Mouse (Mus musculus) thymus, adult 2 months (tissue): ENCODE results near the gene Hcfc1. TPM values are rescaled to one million over a fixed set of nuclear protein-coding genes. Genes with fewer than 3 reads are reported as not detected.
A peak's percentile ranks its signal among the peaks of the same experiment; 100 is the strongest.

Source experiments
- DNase-seq: peaks from one replicate; pipeline ENCODE4 v3.0.0; 2021
- H3K27ac ChIP-seq: fragments of 200-500 bp; 2 replicates; pipeline ENCODE4 v1.5.1; 2012; ENCODE audit warnings: low read length, control low read depth; ENCODE audit not compliant: control insufficient read depth, insufficient read depth
- H3K27me3 ChIP-seq: fragments of 200-500 bp; 2 replicates; pipeline ENCODE4 v1.6.1; 2012; ENCODE audit warnings: mild to moderate bottlenecking, low read length, moderate library complexity, mixed read lengths; ENCODE audit not compliant: control insufficient read depth, insufficient read depth
- H3K36me3 ChIP-seq: fragments of 200-500 bp; 2 replicates; pipeline ENCODE4 v1.6.1; 2012; ENCODE audit warnings: mild to moderate bottlenecking, low read length, moderate library complexity; ENCODE audit not compliant: control insufficient read depth, insufficient read depth
- H3K4me1 ChIP-seq: fragments of 200-500 bp; replicated peaks from 2 replicates; pipeline ENCODE4 v1.6.1; 2012; ENCODE audit warnings: low read length; ENCODE audit not compliant: control insufficient read depth, insufficient read depth
- H3K4me3 ChIP-seq: fragments of 200-500 bp; 2 replicates; pipeline ENCODE4 v1.5.1; 2012; ENCODE audit warnings: mild to moderate bottlenecking, low read length, control low read depth, moderate library complexity; ENCODE audit not compliant: control insufficient read depth, insufficient read depth
- CTCF ChIP-seq: fragments of 200-500 bp; IDR thresholded peaks from 2 replicates; pipeline ENCODE4 v1.5.1; 2012; ENCODE audit warnings: mild to moderate bottlenecking, control low read depth, low read length, moderate library complexity, borderline replicate concordance; ENCODE audit not compliant: control insufficient read depth, poor library complexity, insufficient read depth; ENCODE audit errors: extremely low read depth
- POLR2A ChIP-seq: fragments of 200-500 bp; IDR thresholded peaks from 2 replicates; pipeline ENCODE4 v1.6.1; 2012; ENCODE audit warnings: mild to moderate bottlenecking, low read length, control low read depth, moderate library complexity; ENCODE audit not compliant: control insufficient read depth, poor library complexity, insufficient read depth; ENCODE audit errors: extremely low read depth
- WGBS: fragments of 180-500 bp; shearing (Covaris S2); methylation state at CpG from one replicate; pipeline ENCODE4 v1.1.7; 2018; 5-methylcytosine and 5-hydroxymethylcytosine counted together
- polyA plus RNA-seq: library from polyadenylated mRNA; depleted of rRNA; stranded (reverse); fragments of >200 nt; gene quantifications from 2 replicates; pipeline ENCODE4 v1.2.3, GENCODE M21; 2012; rRNA removed

Hcfc1 gene
- polyA plus RNA-seq, result 193 and 271 TPM in 2 replicates

- H3K4me1 ChIP-seq, result peaks cover 9% of the 10 kb centered on the region
- peak; percentile 85 for DNase-seq
- H3K4me3 ChIP-seq, result peak within 1 kb of the TSS; percentile 95
- H3K27ac ChIP-seq, result peak within 1 kb of the TSS; percentile 99
- H3K27me3 ChIP-seq, result no peaks in the 10 kb centered on the region
- no peaks in the 10 kb centered on the region; the same call in 1 of the 2 replicates for H3K36me3 ChIP-seq
- 2% methylated on average over 58 of the region's 58 CpGs for WGBS
- peak; percentile 22; the same call in 1 of the 2 replicates for TF ChIP-seq POLR2A
- TF ChIP-seq CTCF, result no peak
Observed at GRCm38 (mm10) chrX:73966248-73967176, at the start of gene Hcfc1. Gene Hcfc1 (minus strand): TSS chrX:73966357.

GRCm38 (mm10) chrX:74014597-74014996, 48.4 kb upstream of the Hcfc1 start:
- WGBS, result 92% methylated on average over 1 of the region's 1 CpGs
- TF ChIP-seq CTCF, result no peak
- TF ChIP-seq POLR2A, result no peak
- H3K36me3 ChIP-seq, result no peaks in the 10 kb centered on the region; the same call in 1 of the 2 replicates

GRCm38 (mm10) chrX:74008063-74008462, 41.9 kb upstream of the Hcfc1 start:
- WGBS, result 83% methylated on average over 8 of the region's 8 CpGs

More at GRCm38 (mm10) chrX:74014597-74014996, 48.4 kb upstream of the Hcfc1 start:
- Histone ChIP-seq H3K27ac (no peak overlapping the region), H3K27me3 (no peaks in the 10 kb centered on the region), H3K4me1 (no peaks in the 10 kb centered on the region), H3K4me3 (no peak overlapping the region)
- no peak for DNase-seq

GRCm38 (mm10) chrX:74006401-74006800, 40.2 kb upstream of the Hcfc1 start:
- 96% methylated on average over 21 of the region's 21 CpGs for WGBS
- Histone ChIP-seq H3K27ac (no peak overlapping the region), H3K27me3 (no peaks in the 10 kb centered on the region), H3K4me1 (no peaks in the 10 kb centered on the region), H3K4me3 (no peak overlapping the region), H3K36me3 (no peaks in the 10 kb centered on the region)
- no peak for DNase-seq
- TF ChIP-seq POLR2A (no peak), CTCF (no peak)

More at GRCm38 (mm10) chrX:74008063-74008462, 41.9 kb upstream of the Hcfc1 start:
- H3K4me1 ChIP-seq, result no peaks in the 10 kb centered on the region
- TF ChIP-seq CTCF (no peak), POLR2A (no peak)
- H3K36me3 ChIP-seq, result no peaks in the 10 kb centered on the region
- no peak for DNase-seq
- no peak overlapping the region for H3K27ac ChIP-seq
- H3K4me3 ChIP-seq, result no peak overlapping the region
- no peaks in the 10 kb centered on the region for H3K27me3 ChIP-seq

- Histone ChIP-seq H3K27me3 (no peaks in the 10 kb centered on the region), H3K27ac (no peak overlapping the region), H3K36me3 (no peaks in the 10 kb centered on the region), H3K4me1 (no peaks in the 10 kb centered on the region), H3K4me3 (no peak overlapping the region)
- TF ChIP-seq POLR2A, result no peak
- TF ChIP-seq CTCF, result no peak
- WGBS, result 53% methylated on average over 2 of the region's 2 CpGs
- no peak for DNase-seq
Observed at GRCm38 (mm10) chrX:74003644-74004043, 37.5 kb upstream of the Hcfc1 start.

GRCm38 (mm10) chrX:74001024-74001423, 34.9 kb upstream of the Hcfc1 start:
- Histone ChIP-seq H3K4me1 (no peaks in the 10 kb centered on the region), H3K27ac (no peak overlapping the region), H3K36me3 (no peaks in the 10 kb centered on the region), H3K27me3 (no peaks in the 10 kb centered on the region), H3K4me3 (no peak overlapping the region)
- no peak for TF ChIP-seq CTCF
- WGBS, result 29% methylated on average over 3 of the region's 3 CpGs
- DNase-seq, result no peak
